Mouse (Mus musculus) olfactory bulb, adult 2 months (tissue): Measurements from ENCODE around the gene Tnpo1.

ENCODE experiments used
- CTCF ChIP-seq: fragments of 200-500 bp; IDR thresholded peaks from 2 replicates; pipeline ENCODE4 v1.5.1; 2012; ENCODE audit warnings: low read depth, mild to moderate bottlenecking, low read length, moderate library complexity; ENCODE audit not compliant: insufficient read depth
- POLR2A ChIP-seq: fragments of 200-500 bp; IDR thresholded peaks from 2 replicates; pipeline ENCODE4 v1.6.1; 2012; ENCODE audit warnings: mild to moderate bottlenecking, low read depth, low read length, moderate library complexity; ENCODE audit not compliant: insufficient read depth

GRCm38 (mm10) chr13:98803699-98804098, 122.5 kb downstream of the Tnpo1 start:
- TF ChIP-seq POLR2A (no peak), CTCF (no peak)
